Mouse (Mus musculus): ENCODE data around the gene Nek6. TPM values are rescaled to one million over a fixed set of nuclear protein-coding genes. Genes with fewer than 3 reads are reported as not detected.
A peak's percentile ranks its signal among the peaks of the same experiment; 100 is the strongest.

Nek6 gene
- polyA plus RNA-seq, 2 experiments = 77.2 to 123 TPM

DNA sequence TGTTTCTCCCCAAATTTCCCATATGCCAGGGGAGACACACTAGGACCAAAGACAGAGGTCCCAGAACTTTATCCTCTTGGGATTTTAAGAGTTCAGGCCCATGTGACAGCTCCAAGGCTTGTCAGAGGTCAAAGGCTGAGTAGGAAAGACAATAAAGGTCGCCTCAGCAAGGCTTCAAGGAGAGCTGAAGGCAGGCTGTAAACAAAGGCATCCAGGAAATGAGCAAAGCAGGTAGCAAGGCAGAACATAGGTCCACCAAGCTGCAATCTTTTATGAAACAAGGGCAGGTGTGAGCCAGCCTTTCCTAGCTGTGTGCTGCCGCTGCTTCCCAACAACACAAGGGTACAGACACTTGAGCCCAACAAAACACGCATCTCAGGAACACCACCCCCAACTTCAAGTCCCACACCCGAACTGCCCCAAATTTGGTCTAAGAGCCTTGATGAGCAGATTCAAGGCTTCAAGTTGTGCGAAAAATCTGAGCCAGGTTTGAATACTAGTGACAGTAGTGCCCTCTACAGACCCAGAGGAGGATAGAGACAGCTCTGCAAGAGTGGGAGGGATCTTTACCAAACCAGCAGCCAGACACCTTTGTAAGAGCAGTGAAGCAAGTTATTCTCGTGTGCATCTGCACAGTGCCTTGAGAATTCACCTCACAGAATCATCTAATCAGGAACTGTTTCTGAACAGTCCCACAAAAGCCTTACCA lies 80.5 kb downstream of the Nek6 start:
- no peak overlapping the region for H3K4me2 ChIP-seq (replicated peaks; ENCODE audit: low read depth, low read length, severe bottlenecking)
- H3K4me1 ChIP-seq (ENCODE audit: control insufficient read depth, insufficient read depth, low read length) = no peaks in the 10 kb centered on the region
- 66% methylated on average over 6 of the region's 6 CpGs for WGBS
- H3K9me3 ChIP-seq (ENCODE audit: control insufficient read depth, low read length) = no peaks in the 10 kb centered on the region
- TF ChIP-seq POLR2A (IDR thresholded peaks at IDR 0.05; ENCODE audit: borderline replicate concordance, extremely low read depth, insufficient read depth, insufficient read length) = no peak
- peaks cover 39% of the 10 kb centered on the region for H3K36me3 ChIP-seq (ENCODE audit: control insufficient read depth, insufficient read depth, low read length)
- DNase-seq (ENCODE audit: low spot score) (peak; percentile 13), ATAC-seq (ENCODE audit: low FRiP score, low read depth) (no peak)
- no peak overlapping the region for H3K9ac ChIP-seq (ENCODE audit: low read depth, low read length, severe bottlenecking)
- no peaks in the 10 kb centered on the region for H3K27me3 ChIP-seq (ENCODE audit: control insufficient read depth, insufficient read depth, low read length)
- H3K4me3 ChIP-seq (replicated peaks; ENCODE audit: low read length) = no peak overlapping the region
- no peak overlapping the region for H3K27ac ChIP-seq (replicated peaks; ENCODE audit: low read depth, low read length)

- no peak for TF ChIP-seq POLR2A (IDR thresholded peaks at IDR 0.05; ENCODE audit: borderline replicate concordance, extremely low read depth, insufficient read depth, insufficient read length)
- Histone ChIP-seq H3K27me3 (ENCODE audit: control insufficient read depth, insufficient read depth, low read length) (no peaks in the 10 kb centered on the region), H3K4me1 (ENCODE audit: control insufficient read depth, insufficient read depth, low read length) (no peaks in the 10 kb centered on the region), H3K4me3 (replicated peaks; ENCODE audit: low read length) (no peak overlapping the region), H3K27ac (replicated peaks; ENCODE audit: low read depth, low read length) (no peak overlapping the region), H3K9ac (ENCODE audit: low read depth, low read length, severe bottlenecking) (no peak overlapping the region), H3K4me2 (replicated peaks; ENCODE audit: low read depth, low read length, severe bottlenecking) (no peak overlapping the region), H3K9me3 (ENCODE audit: control insufficient read depth, low read length) (no peaks in the 10 kb centered on the region), H3K36me3 (ENCODE audit: control insufficient read depth, insufficient read depth, low read length) (peaks cover 16% of the 10 kb centered on the region)
- no peak for ATAC-seq (ENCODE audit: low FRiP score, low read depth)
- DNase-seq (ENCODE audit: low spot score) = no peak
- WGBS = 61% methylated on average over 7 of the region's 7 CpGs
These were observed 83.4 kb downstream of the Nek6 start for GRCm38 (mm10) chr2:38594874-38595273.

DNA sequence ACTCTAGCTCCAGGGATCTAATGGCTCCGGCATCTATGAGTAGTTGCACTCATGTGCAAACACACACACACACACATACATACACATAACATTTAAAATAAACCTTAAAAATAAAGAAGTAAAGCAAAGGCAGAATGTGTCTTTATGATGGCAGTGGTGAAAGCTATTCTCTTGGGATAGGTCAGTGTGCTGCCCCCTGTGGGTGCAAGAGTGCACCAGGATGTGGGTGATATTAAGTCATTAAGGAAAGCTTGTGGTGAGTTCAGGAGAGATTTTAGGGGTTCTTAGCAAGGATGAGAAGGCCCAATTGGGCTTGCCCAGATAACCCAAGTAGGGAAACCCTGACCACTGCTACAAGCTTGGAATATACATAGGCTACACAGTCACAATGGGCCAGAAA lies 86.5 kb downstream of the Nek6 start:
- no peak for ATAC-seq (ENCODE audit: low FRiP score, low read depth)
- H3K4me1 ChIP-seq (ENCODE audit: control insufficient read depth, insufficient read depth, low read length) = no peaks in the 10 kb centered on the region
- 92% methylated on average over 1 of the region's 1 CpGs for WGBS
- H3K36me3 ChIP-seq (ENCODE audit: control insufficient read depth, insufficient read depth, low read length) = peaks cover 4% of the 10 kb centered on the region; the same call in 1 of the 2 replicates
- H3K27ac ChIP-seq (replicated peaks; ENCODE audit: low read depth, low read length) = no peak overlapping the region
- DNase-seq (ENCODE audit: low spot score) = no peak
- no peaks in the 10 kb centered on the region for H3K9me3 ChIP-seq (ENCODE audit: control insufficient read depth, low read length)
- no peak overlapping the region for H3K9ac ChIP-seq (ENCODE audit: low read depth, low read length, severe bottlenecking)
- no peak for TF ChIP-seq POLR2A (IDR thresholded peaks at IDR 0.05; ENCODE audit: borderline replicate concordance, extremely low read depth, insufficient read depth, insufficient read length)
- H3K4me3 ChIP-seq (replicated peaks; ENCODE audit: low read length) = no peak overlapping the region
- no peak overlapping the region for H3K4me2 ChIP-seq (replicated peaks; ENCODE audit: low read depth, low read length, severe bottlenecking)
- no peaks in the 10 kb centered on the region for H3K27me3 ChIP-seq (ENCODE audit: control insufficient read depth, insufficient read depth, low read length)

DNA sequence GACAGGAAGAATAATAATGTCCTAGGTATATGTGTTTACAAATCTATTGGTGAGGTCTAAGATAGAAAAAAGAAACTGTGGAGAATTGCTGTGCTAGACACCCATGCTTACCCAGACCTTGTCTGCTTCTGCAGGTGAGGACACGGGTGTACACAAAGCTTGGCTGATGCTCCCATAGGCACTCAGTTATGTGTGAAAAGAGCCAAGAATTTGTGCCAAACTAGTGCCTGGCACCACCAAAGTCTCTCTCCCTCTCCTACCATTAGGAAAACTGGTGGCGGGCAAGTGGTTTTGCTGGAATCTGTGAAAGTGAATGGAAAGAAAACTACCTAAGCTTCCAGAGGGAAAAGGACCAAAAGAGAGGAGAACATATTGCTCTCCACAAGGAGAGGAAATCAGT lies 87.0 kb downstream of the Nek6 start:
- H3K4me3 ChIP-seq (replicated peaks; ENCODE audit: low read length) = no peak overlapping the region
- 90% methylated on average over 2 of the region's 2 CpGs for WGBS
- H3K9ac ChIP-seq (ENCODE audit: low read depth, low read length, severe bottlenecking) = no peak overlapping the region
- no peak for TF ChIP-seq POLR2A (IDR thresholded peaks at IDR 0.05; ENCODE audit: borderline replicate concordance, extremely low read depth, insufficient read depth, insufficient read length)
- peaks cover 4% of the 10 kb centered on the region; the same call in 1 of the 2 replicates for H3K36me3 ChIP-seq (ENCODE audit: control insufficient read depth, insufficient read depth, low read length)
- no peak overlapping the region for H3K4me2 ChIP-seq (replicated peaks; ENCODE audit: low read depth, low read length, severe bottlenecking)
- DNase-seq (ENCODE audit: low spot score) (no peak), ATAC-seq (ENCODE audit: low FRiP score, low read depth) (no peak)
- H3K9me3 ChIP-seq (ENCODE audit: control insufficient read depth, low read length) = no peaks in the 10 kb centered on the region
- H3K27me3 ChIP-seq (ENCODE audit: control insufficient read depth, insufficient read depth, low read length) = no peaks in the 10 kb centered on the region
- no peak overlapping the region for H3K27ac ChIP-seq (replicated peaks; ENCODE audit: low read depth, low read length)
- H3K4me1 ChIP-seq (ENCODE audit: control insufficient read depth, insufficient read depth, low read length) = no peaks in the 10 kb centered on the region

GRCm38 (mm10) chr2:38600842-38601241 lies 89.4 kb downstream of the Nek6 start:
- DNase-seq (ENCODE audit: low spot score) = no peak
- no peak for ATAC-seq (ENCODE audit: low FRiP score, low read depth)
- H3K9ac ChIP-seq (ENCODE audit: low read depth, low read length, severe bottlenecking) = no peak overlapping the region
- no peaks in the 10 kb centered on the region for H3K4me1 ChIP-seq (ENCODE audit: control insufficient read depth, insufficient read depth, low read length)
- peaks cover 4% of the 10 kb centered on the region; the same call in 1 of the 2 replicates for H3K36me3 ChIP-seq (ENCODE audit: control insufficient read depth, insufficient read depth, low read length)
- H3K27ac ChIP-seq (replicated peaks; ENCODE audit: low read depth, low read length) = no peak overlapping the region
- no peaks in the 10 kb centered on the region for H3K27me3 ChIP-seq (ENCODE audit: control insufficient read depth, insufficient read depth, low read length)
- H3K4me2 ChIP-seq (replicated peaks; ENCODE audit: low read depth, low read length, severe bottlenecking) = no peak overlapping the region
- no peak overlapping the region for H3K4me3 ChIP-seq (replicated peaks; ENCODE audit: low read length)
- H3K9me3 ChIP-seq (ENCODE audit: control insufficient read depth, low read length) = no peaks in the 10 kb centered on the region
- no peak for TF ChIP-seq POLR2A (IDR thresholded peaks at IDR 0.05; ENCODE audit: borderline replicate concordance, extremely low read depth, insufficient read depth, insufficient read length)
